Mouse (Mus musculus): ENCODE data around the gene Ciao2a. TPM values are rescaled to one million over a fixed set of nuclear protein-coding genes. Genes with fewer than 3 reads are reported as not detected.

Gene Ciao2a
- polyA plus RNA-seq, 1 experiment from 2014 or later, result 177 TPM

DNA sequence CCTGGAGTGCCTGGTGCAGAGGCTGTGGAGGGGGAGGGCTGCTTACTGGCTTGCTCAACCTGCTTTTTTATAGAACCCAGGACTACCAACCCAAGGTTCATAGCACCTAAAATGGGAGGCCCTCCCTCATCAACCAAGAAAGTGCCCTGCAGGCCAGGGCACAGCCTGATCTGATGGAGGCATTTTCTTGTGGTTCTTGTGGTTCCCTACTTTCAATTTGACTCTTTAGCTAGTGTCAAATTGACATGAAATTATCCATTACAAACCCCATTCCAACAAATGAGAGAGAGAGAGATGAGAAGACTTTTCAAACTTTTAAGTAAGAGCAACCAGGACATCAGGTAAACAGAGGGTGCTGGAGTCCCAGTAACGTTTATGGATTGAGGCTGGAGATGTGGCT, 15.9 kb downstream of the Ciao2a start:
- Histone ChIP-seq H3K36me3 (peaks cover 38% of the 10 kb centered on the region), H3K9ac (no peak overlapping the region), H3K9me3 (no peaks in the 10 kb centered on the region), H3K27ac (no peak overlapping the region), H3K4me3 (no peak overlapping the region), H3K4me1 (no peaks in the 10 kb centered on the region), H3K4me2 (no peak overlapping the region), H3K27me3 (no peaks in the 10 kb centered on the region)
- WGBS, result 71% methylated on average over 1 of the region's 1 CpGs
- ATAC-seq (ENCODE audit: insufficient number of reproducible peaks, insufficient read depth, low FRiP score, low TSS enrichment, low read depth), result no peak

DNA sequence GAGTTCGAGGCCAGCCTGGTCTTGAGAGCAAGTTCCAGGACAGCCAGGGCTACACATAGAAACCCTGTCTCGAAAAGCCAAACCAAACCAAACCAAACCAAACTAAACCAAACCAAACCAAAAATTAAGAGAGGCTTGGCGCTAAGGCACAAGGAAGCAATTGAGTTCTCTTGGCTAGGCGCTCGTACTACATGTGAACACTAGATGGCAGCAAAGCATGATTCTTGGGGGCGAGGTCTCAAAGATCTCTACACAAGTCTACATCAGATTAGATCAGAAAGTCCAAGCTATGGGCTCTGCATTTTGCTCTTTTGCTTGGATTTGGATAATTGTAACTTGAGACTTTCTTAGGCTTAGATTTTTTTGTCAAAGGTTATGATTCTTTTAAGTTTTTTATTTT, 17.8 kb downstream of the Ciao2a start:
- no peak overlapping the region for H3K4me2 ChIP-seq
- H3K9me3 ChIP-seq, result no peaks in the 10 kb centered on the region
- no peak overlapping the region for H3K4me3 ChIP-seq
- H3K27ac ChIP-seq, result no peak overlapping the region
- H3K4me1 ChIP-seq, result no peaks in the 10 kb centered on the region
- H3K9ac ChIP-seq, result no peak overlapping the region
- peaks cover 20% of the 10 kb centered on the region for H3K36me3 ChIP-seq
- no peak for ATAC-seq (ENCODE audit: insufficient number of reproducible peaks, insufficient read depth, low FRiP score, low TSS enrichment, low read depth)
- 7% methylated on average over 6 of the region's 6 CpGs for WGBS
- H3K27me3 ChIP-seq, result no peaks in the 10 kb centered on the region

DNA sequence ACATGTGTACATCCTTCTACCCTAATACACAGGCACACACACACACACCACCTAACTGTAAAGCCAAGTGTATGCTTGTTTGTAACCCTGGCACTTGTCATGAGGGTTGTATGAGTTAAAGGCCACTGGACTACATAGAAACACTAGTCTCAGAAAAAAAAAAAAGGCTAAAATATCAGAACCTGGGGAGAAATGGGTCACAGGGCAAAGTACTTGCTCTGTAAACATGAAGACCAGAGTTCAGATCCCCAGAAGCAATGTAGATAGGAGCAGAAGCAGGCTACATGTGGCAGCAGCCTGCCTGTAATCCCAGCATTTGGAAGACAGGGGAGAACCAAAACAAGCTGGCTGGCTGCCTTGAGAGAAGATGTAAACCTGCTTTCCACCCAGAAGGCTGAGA, 19.7 kb downstream of the Ciao2a start:
- H3K9ac ChIP-seq, result no peak overlapping the region
- no peak overlapping the region for H3K4me3 ChIP-seq
- no peak for ATAC-seq (ENCODE audit: insufficient number of reproducible peaks, insufficient read depth, low FRiP score, low TSS enrichment, low read depth)
- H3K4me1 ChIP-seq, result no peaks in the 10 kb centered on the region
- no peak overlapping the region for H3K4me2 ChIP-seq
- no peaks in the 10 kb centered on the region for H3K9me3 ChIP-seq
- no peaks in the 10 kb centered on the region for H3K27me3 ChIP-seq
- H3K27ac ChIP-seq, result no peak overlapping the region
- H3K36me3 ChIP-seq, result peaks cover 3% of the 10 kb centered on the region; the same call in 1 of the 2 replicates

DNA sequence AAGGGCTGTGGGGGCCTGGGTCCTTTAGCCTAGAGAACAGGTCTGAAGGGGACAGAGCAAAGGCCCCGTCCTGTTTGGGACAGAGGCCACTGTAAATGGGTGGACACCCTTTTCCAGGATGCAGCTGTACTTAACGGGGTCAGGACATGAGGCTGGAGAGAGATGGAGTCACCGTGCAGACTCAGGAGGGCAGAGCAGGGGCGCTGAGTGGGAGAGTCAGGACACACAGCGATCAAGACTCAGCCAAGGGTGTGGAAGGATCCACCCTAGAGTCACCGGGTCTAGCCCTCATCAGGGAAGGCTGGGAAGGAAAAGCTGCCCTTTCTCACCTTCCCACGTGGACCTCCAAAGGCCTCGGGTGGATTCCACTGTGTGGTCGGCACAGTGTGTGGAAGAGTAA, 25.6 kb downstream of the Ciao2a start:
- 71% methylated on average over 9 of the region's 9 CpGs for WGBS
- H3K4me2 ChIP-seq, result no peak overlapping the region
- ATAC-seq (ENCODE audit: insufficient number of reproducible peaks, insufficient read depth, low FRiP score, low TSS enrichment, low read depth), result no peak
- H3K36me3 ChIP-seq, result no peaks in the 10 kb centered on the region
- H3K4me3 ChIP-seq, result no peak overlapping the region
- H3K9ac ChIP-seq, result no peak overlapping the region
- no peaks in the 10 kb centered on the region for H3K4me1 ChIP-seq
- no peaks in the 10 kb centered on the region for H3K9me3 ChIP-seq
- H3K27me3 ChIP-seq, result peaks cover 15% of the 10 kb centered on the region
- H3K27ac ChIP-seq, result no peak overlapping the region

DNA sequence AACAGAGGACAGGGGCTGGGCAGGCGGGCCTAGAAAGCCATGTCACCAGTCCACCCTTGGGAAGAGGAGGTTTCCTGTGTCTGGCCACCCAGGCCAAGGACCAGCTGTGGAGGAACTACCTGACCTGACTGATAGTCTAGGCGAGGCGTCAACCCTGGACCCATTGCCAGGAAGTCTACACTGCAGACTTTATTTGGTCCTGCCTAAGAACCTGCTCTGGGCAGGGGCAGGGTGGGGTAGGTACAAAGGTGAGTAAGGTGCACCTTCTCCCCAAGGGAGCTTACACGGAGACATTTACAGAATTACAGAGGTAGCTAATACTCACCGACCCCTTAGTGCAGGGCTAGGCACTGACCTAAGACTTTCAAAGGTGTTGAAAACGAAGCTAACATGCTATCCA, 27.2 kb downstream of the Ciao2a start:
- Histone ChIP-seq H3K4me3 (no peak overlapping the region), H3K27ac (no peak overlapping the region), H3K36me3 (no peaks in the 10 kb centered on the region), H3K9me3 (no peaks in the 10 kb centered on the region), H3K4me2 (no peak overlapping the region), H3K4me1 (peaks cover 10% of the 10 kb centered on the region; the same call in 1 of the 2 replicates), H3K9ac (no peak overlapping the region), H3K27me3 (peaks cover 31% of the 10 kb centered on the region)
- WGBS, result 90% methylated on average over 6 of the region's 6 CpGs
- no peak for ATAC-seq (ENCODE audit: insufficient number of reproducible peaks, insufficient read depth, low FRiP score, low TSS enrichment, low read depth)

DNA sequence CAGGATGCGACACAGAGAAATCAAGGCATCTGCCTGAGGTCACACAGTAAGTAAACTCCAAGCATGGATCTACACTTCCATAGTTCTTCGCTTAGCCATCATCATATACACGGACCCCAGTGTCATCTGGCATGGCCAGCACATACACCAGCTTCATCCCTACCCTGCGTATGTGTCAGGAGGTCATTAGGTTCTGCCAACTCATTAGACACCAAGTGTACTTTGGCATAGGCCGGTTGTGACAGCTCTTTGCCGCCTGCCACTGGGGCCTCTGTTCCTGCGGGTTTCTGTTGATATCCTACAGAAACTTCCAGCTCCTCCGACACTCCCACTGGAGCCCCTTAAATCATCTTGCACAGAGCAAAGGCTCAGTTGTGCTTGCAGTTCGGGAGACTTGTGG, 27.6 kb downstream of the Ciao2a start:
- Histone ChIP-seq H3K4me2 (no peak overlapping the region), H3K27ac (no peak overlapping the region), H3K9ac (no peak overlapping the region), H3K4me1 (peaks cover 11% of the 10 kb centered on the region; the same call in 1 of the 2 replicates), H3K4me3 (no peak overlapping the region), H3K27me3 (peaks cover 35% of the 10 kb centered on the region), H3K36me3 (no peaks in the 10 kb centered on the region), H3K9me3 (no peaks in the 10 kb centered on the region)
- WGBS, result 89% methylated on average over 9 of the region's 9 CpGs
- ATAC-seq (ENCODE audit: insufficient number of reproducible peaks, insufficient read depth, low FRiP score, low TSS enrichment, low read depth), result no peak

DNA sequence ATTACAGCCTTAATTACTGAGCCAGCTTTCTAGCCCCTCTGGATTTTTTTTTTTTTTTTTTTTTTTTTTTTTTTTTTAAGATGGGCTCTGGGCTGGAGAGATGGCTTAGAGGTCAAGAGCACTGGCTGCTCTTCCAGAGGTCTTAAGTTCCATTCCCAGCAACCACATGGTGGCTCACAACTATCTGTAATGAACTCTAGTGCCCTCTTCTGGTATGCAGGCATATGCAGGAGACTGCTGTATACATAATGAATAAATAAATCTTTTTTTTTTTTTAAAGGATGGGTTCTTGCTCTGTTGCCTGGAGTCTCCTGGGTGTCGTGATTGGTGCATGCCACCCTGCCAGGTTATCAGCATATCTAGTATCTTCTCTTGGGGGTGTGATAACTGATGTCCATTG, 29.1 kb downstream of the Ciao2a start:
- 82% methylated on average over 1 of the region's 1 CpGs for WGBS
- Histone ChIP-seq H3K9ac (no peak overlapping the region), H3K36me3 (no peaks in the 10 kb centered on the region), H3K27me3 (peaks cover 43% of the 10 kb centered on the region), H3K4me3 (no peak overlapping the region), H3K4me2 (no peak overlapping the region), H3K9me3 (no peaks in the 10 kb centered on the region; the same call in 1 of the 2 replicates), H3K27ac (no peak overlapping the region), H3K4me1 (peaks cover 11% of the 10 kb centered on the region; the same call in 1 of the 2 replicates)
- ATAC-seq (ENCODE audit: insufficient number of reproducible peaks, insufficient read depth, low FRiP score, low TSS enrichment, low read depth), result no peak

DNA sequence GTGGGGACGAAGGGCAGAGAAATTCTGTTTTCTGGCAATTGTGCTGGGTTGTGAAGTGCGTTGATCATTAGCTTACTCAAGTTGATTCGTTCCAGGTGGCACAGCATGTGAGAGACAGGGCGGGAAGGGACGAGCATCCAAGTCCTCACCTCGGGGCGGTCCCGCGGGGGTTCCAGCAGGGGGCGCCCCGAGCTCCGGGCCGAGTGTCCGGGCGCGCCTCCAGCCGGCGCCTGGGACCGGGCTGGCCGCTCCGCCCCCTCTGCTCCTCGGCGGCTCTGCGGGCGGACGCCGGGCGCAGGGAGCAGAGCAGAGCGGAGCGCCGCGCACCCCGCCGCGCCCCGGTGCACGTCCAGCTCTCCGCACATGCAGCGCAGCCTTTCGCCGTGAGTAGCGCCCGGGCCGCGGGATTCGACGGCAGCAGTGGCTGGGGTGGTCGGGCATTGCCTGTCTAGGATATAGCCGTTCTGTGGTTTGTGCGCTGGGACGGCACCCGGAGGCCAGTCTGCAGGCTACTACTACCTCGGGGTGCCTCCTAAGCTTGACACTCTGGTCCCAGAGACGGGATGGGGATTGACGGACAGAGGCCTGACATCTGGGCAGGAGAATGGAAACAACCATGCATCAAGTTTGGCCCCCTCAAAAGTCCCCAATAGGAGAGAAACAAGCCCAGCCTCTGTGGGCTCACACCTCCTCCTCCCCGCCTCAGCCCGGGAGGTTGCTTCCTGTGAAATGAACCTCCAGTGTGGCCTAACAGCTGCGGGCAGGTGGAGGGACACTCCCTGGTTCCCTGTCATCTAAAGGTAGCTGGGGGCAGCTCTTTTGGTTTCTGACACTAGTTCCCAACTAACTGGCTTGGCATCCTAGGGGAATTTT, 31.8 kb downstream of the Ciao2a start, which contains the start of gene Dapk2:
Gene Dapk2 (plus strand): TSS at position 266 of the 873 bp plus-strand sequence.
- Histone ChIP-seq H3K9me3 (no peaks in the 10 kb centered on the region; the same call in 1 of the 2 replicates), H3K4me3 (peak within 1 kb of the TSS; percentile 46), H3K4me2 (peak within 1 kb of the TSS; percentile 65), H3K9ac (peak within 1 kb of the TSS; percentile 63), H3K36me3 (no peaks in the 10 kb centered on the region), H3K4me1 (peaks cover 11% of the 10 kb centered on the region; the same call in 1 of the 2 replicates), H3K27ac (no peak within 1 kb of the TSS), H3K27me3 (peaks cover 35% of the 10 kb centered on the region)
- WGBS, result 3% methylated on average over 53 of the region's 58 CpGs
- peak; percentile 67; the same call in 1 of the 2 replicates for ATAC-seq (ENCODE audit: insufficient number of reproducible peaks, insufficient read depth, low FRiP score, low TSS enrichment, low read depth)

DNA sequence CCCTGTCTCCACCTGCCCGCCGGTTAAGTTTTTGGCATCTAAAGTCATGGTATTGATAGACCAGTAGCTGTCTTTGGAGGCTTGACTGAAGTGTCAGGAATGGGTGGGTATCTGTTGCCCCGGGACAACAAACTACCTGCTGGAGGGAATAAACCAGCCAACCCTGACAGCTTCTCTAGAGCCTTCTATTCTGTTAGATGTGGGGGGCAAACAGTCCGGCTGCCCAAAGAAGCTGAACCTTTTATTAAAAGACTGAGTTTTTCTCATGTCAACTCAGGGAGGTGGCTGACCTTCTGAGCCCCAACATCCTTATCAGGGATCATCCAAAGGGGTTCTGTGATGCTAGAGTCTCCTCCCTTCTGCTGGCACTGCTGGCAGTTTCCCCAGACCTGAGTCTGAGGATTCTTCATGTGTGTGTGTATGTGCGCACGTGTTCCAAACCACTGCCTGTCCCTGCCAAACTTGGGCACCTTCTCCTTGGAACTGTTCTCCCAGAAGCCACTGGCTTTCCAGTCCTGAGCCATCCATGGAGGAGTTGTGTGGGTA, 32.5 kb downstream of the Ciao2a start:
- peak overlapping the region; percentile 65; the same call in 1 of the 2 replicates for H3K4me2 ChIP-seq
- H3K36me3 ChIP-seq, result no peaks in the 10 kb centered on the region
- H3K4me3 ChIP-seq, result peak overlapping the region; percentile 46; the same call in 1 of the 2 replicates
- peaks cover 11% of the 10 kb centered on the region; the same call in 1 of the 2 replicates for H3K4me1 ChIP-seq
- peaks cover 35% of the 10 kb centered on the region for H3K27me3 ChIP-seq
- no peaks in the 10 kb centered on the region; the same call in 1 of the 2 replicates for H3K9me3 ChIP-seq
- H3K9ac ChIP-seq, result no peak overlapping the region; the same call in 1 of the 2 replicates
- no peak overlapping the region for H3K27ac ChIP-seq
- ATAC-seq (ENCODE audit: insufficient number of reproducible peaks, insufficient read depth, low FRiP score, low TSS enrichment, low read depth), result no peak
- 88% methylated on average over 6 of the region's 6 CpGs for WGBS

DNA sequence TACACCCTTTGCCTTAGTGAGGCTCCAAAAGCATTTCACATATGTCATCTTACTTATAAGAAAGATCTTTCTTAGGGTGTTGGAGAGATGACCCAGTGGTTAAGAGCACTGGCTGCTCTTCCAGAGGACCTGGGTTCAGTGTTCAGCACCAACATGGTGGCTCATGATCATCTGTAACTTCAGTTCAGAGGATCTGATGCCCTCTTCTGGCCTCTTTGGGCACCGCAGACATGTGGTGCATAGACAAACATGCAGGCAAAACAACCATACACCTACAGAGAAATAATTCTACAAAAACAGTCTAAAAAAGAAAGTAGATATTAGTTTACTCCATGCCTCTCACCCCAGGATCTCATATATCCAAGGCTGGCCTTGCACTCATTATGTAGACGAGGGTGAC, 33.7 kb downstream of the Ciao2a start:
- Histone ChIP-seq H3K9me3 (no peaks in the 10 kb centered on the region; the same call in 1 of the 2 replicates), H3K36me3 (no peaks in the 10 kb centered on the region), H3K9ac (no peak overlapping the region), H3K4me1 (peaks cover 11% of the 10 kb centered on the region; the same call in 1 of the 2 replicates), H3K27ac (no peak overlapping the region), H3K27me3 (peaks cover 35% of the 10 kb centered on the region), H3K4me2 (no peak overlapping the region), H3K4me3 (no peak overlapping the region)
- 84% methylated on average over 2 of the region's 2 CpGs for WGBS
- ATAC-seq (ENCODE audit: insufficient number of reproducible peaks, insufficient read depth, low FRiP score, low TSS enrichment, low read depth), result no peak

DNA sequence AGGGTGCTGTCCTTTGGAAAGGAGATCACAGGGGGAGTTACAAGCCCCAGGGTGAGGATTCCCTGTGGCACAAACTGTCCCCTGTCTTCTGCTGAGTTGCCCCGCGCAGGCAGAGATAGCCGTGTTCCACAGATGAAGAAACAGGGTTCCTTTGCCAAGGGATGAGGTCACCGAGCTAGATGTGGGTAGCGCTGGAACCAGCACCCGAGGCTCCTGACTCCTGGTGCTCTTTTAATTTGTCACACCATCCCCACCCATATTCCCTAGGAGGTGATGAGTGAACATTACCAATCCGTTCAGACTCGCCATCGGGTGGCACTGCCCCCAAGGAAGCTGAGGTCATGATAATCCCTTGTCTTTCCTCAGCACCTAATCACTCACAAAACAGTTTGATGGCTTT, 36.6 kb downstream of the Ciao2a start:
- WGBS, result 77% methylated on average over 9 of the region's 9 CpGs
- H3K9me3 ChIP-seq, result no peaks in the 10 kb centered on the region; the same call in 1 of the 2 replicates

More for the DNA sequence above, 36.6 kb downstream of the Ciao2a start:
- no peak for ATAC-seq (ENCODE audit: insufficient number of reproducible peaks, insufficient read depth, low FRiP score, low TSS enrichment, low read depth)
- peaks cover 9% of the 10 kb centered on the region; the same call in 1 of the 2 replicates for H3K4me1 ChIP-seq
- no peak overlapping the region for H3K4me2 ChIP-seq
- H3K9ac ChIP-seq, result no peak overlapping the region
- no peak overlapping the region for H3K27ac ChIP-seq
- peaks cover 17% of the 10 kb centered on the region for H3K27me3 ChIP-seq
- H3K4me3 ChIP-seq, result no peak overlapping the region
- H3K36me3 ChIP-seq, result no peaks in the 10 kb centered on the region

All from embryonic facial prominence, embryonic 13.5 days (tissue).